In genomic region chrX:99975250-99975984, GRCm38 (mm10) we compare ENCODE assay signal across 8 mouse cellular contexts. TPM values are rescaled to one million over a fixed set of nuclear protein-coding genes. Genes with fewer than 3 reads are reported as not detected.
DNase-seq lines count a peak whose midpoint lies in the region; ATAC-seq and TF ChIP-seq lines count a peak whose summit lies in the region.

Gene Eda, plus strand, starts transcription at chrX:99975606.

- peaks cover 0 to 3% of the 10 kb centered on the region in 2 experiments; a peak in 1 of 4 replicates for H3K4me1 ChIP-seq in MEL (ENCODE audit: control insufficient read depth in 1 of 2, insufficient read depth in 2 of 2, low read length in 2 of 2)
- no peaks in the 10 kb centered on the region for H3K4me1 ChIP-seq in forebrain, embryonic 14.5 days (ENCODE audit: control insufficient read depth, insufficient read depth, low read length)
- no peaks in the 10 kb centered on the region for H3K4me1 ChIP-seq in liver, embryonic 16.5 days (ENCODE audit: control insufficient read depth, low read depth, low read length)
- peaks cover 9% of the 10 kb centered on the region; the same call in 1 of the 2 replicates for H3K4me1 ChIP-seq in neural tube, embryonic 15.5 days

- H3K27me3 ChIP-seq in MEL (ENCODE audit: control insufficient read depth in 1 of 2, insufficient read depth in 2 of 2, low read length in 2 of 2) = no peaks in the 10 kb centered on the region
- 0 out of 2 replicates have a peak, but pooled peaks cover 4% of the 10 kb centered on the region for H3K27me3 ChIP-seq in forebrain, embryonic 14.5 days (replicated peaks; ENCODE audit: control insufficient read depth, insufficient read depth, low read length)
- H3K27me3 ChIP-seq in liver, embryonic 16.5 days (ENCODE audit: control insufficient read depth, insufficient read depth, low read depth, low read length) = peaks cover 4% of the 10 kb centered on the region; the same call in 1 of the 2 replicates
- peaks cover 2% of the 10 kb centered on the region; the same call in 1 of the 2 replicates for H3K27me3 ChIP-seq in neural tube, embryonic 15.5 days (replicated peaks)

- peak; percentile 90 for DNase-seq in MEL (ENCODE audit: low read depth, low spot score)
- peak; percentile 25 for DNase-seq in cerebellum, adult 11-12 months
- DNase-seq in forebrain, embryonic 14.5 days (ENCODE audit: low spot score) = peak; percentile 91
- DNase-seq in heart, postnatal 10 days = peak; percentile 87
- peak; percentile 92 to 95 for DNase-seq in kidney, postnatal 4 days
- peak; percentile 90 for DNase-seq in testis, postnatal 10 days (ENCODE audit: low spot score)

- peak; percentile 98 for ATAC-seq in forebrain, embryonic 14.5 days
- ATAC-seq in liver, embryonic 16.5 days (ENCODE audit: low read depth) = peak; percentile 93
- ATAC-seq in neural tube, embryonic 15.5 days (ENCODE audit: low FRiP score) = peak; percentile 98

- peak within 1 kb of the TSS; percentile 62 to 87 for H3K4me3 ChIP-seq in MEL (ENCODE audit: control insufficient read depth in 1 of 2, insufficient read depth in 1 of 2, low read depth in 2 of 2, low read length in 2 of 2)
- peak within 1 kb of the TSS; percentile 48 for H3K4me3 ChIP-seq in forebrain, embryonic 14.5 days (ENCODE audit: low read depth, low read length)
- peak within 1 kb of the TSS; percentile 62 for H3K4me3 ChIP-seq in liver, embryonic 16.5 days (ENCODE audit: low read depth, low read length)
- H3K4me3 ChIP-seq in neural tube, embryonic 15.5 days (replicated peaks) = peak within 1 kb of the TSS; percentile 53

- TF ChIP-seq CTCF in MEL (IDR thresholded peaks at IDR 0.05 in 2 of 3, conservative IDR thresholded peaks at IDR 0.05 in 1 of 3; ENCODE audit: control insufficient read depth in 1 of 3, insufficient read depth in 1 of 3, low read depth in 2 of 3, low read length in 3 of 3, poor library complexity in 1 of 3, severe bottlenecking in 1 of 3) = no peak

- peak within 1 kb of the TSS; percentile 11 for H3K27ac ChIP-seq in MEL (ENCODE audit: control insufficient read depth, low read depth, low read length)
- no peak within 1 kb of the TSS for H3K27ac ChIP-seq in forebrain, embryonic 14.5 days (ENCODE audit: low read depth, low read length)
- H3K27ac ChIP-seq in liver, embryonic 16.5 days (ENCODE audit: low read length) = no peak within 1 kb of the TSS
- no peak within 1 kb of the TSS for H3K27ac ChIP-seq in neural tube, embryonic 15.5 days (replicated peaks)

- intact Hi-C loops in heart, postnatal 10 days (cut with DNase I) = loop anchor here (5.0 to 10.0 kb wide), 2 partner anchors 98 to 419 kb away; no protein-coding TSS in a partner anchor

- no peak for TF ChIP-seq EP300 in MEL (IDR thresholded peaks at IDR 0.05; ENCODE audit: low read depth in 1 of 2, low read length in 2 of 2)

- H3K36me3 ChIP-seq in MEL (ENCODE audit: control insufficient read depth in 1 of 2, insufficient read depth in 2 of 2, low read length in 2 of 2) = no peaks in the 10 kb centered on the region; a peak in 1 of 4 replicates
- H3K36me3 ChIP-seq in forebrain, embryonic 14.5 days (ENCODE audit: control insufficient read depth, insufficient read depth, low read length) = no peaks in the 10 kb centered on the region
- H3K36me3 ChIP-seq in liver, embryonic 16.5 days (ENCODE audit: control insufficient read depth, insufficient read depth) = no peaks in the 10 kb centered on the region
- no peaks in the 10 kb centered on the region for H3K36me3 ChIP-seq in neural tube, embryonic 15.5 days

- no peaks in the 10 kb centered on the region for H3K9me3 ChIP-seq in MEL (replicated peaks; ENCODE audit: insufficient read depth, low read length)
- H3K9me3 ChIP-seq in forebrain, embryonic 14.5 days (replicated peaks; ENCODE audit: control insufficient read depth, low read length) = no peaks in the 10 kb centered on the region
- H3K9me3 ChIP-seq in liver, embryonic 16.5 days (replicated peaks; ENCODE audit: control insufficient read depth, low read length) = no peaks in the 10 kb centered on the region
- H3K9me3 ChIP-seq in neural tube, embryonic 15.5 days (replicated peaks) = no peaks in the 10 kb centered on the region

- 29% methylated on average over 38 of the region's 49 CpGs for WGBS in forebrain, embryonic 14.5 days
- 14% methylated on average over 35 of the region's 49 CpGs for WGBS in liver, embryonic 16.5 days (ENCODE audit: insufficient replicate concordance)
- 17% methylated on average over 38 of the region's 49 CpGs for WGBS in neural tube, embryonic 15.5 days

- H3K9ac ChIP-seq in MEL (ENCODE audit: control insufficient read depth, low read depth, low read length, poor library complexity, severe bottlenecking) = peak within 1 kb of the TSS; percentile 80
- peak within 1 kb of the TSS; percentile 58; the same call in 1 of the 2 replicates for H3K9ac ChIP-seq in forebrain, embryonic 14.5 days (ENCODE audit: low read length)
- peak within 1 kb of the TSS; percentile 48; the same call in 1 of the 2 replicates for H3K9ac ChIP-seq in liver, embryonic 16.5 days (ENCODE audit: low read depth, low read length)
- peak within 1 kb of the TSS; percentile 51 for H3K9ac ChIP-seq in neural tube, embryonic 15.5 days (replicated peaks)

- peak within 1 kb of the TSS; percentile 77 for H3K4me2 ChIP-seq in forebrain, embryonic 14.5 days (ENCODE audit: low read length)
- H3K4me2 ChIP-seq in liver, embryonic 16.5 days (ENCODE audit: low read depth, low read length) = peak within 1 kb of the TSS; percentile 68
- peak within 1 kb of the TSS; percentile 84 for H3K4me2 ChIP-seq in neural tube, embryonic 15.5 days

- TF ChIP-seq RAD21 in MEL (IDR thresholded peaks at IDR 0.05; ENCODE audit: low read depth, low read length) = no peak

- H3K79me2 ChIP-seq in MEL (ENCODE audit: control insufficient read depth, insufficient read depth, low read length, poor library complexity) = no peaks in the 10 kb centered on the region; the same call in 1 of the 2 replicates

- peak; percentile 25 to 38; a peak in 1 of 4 replicates for TF ChIP-seq POLR2A in MEL (IDR thresholded peaks at IDR 0.05; ENCODE audit: control insufficient read depth in 1 of 2, insufficient read depth in 1 of 2, low read depth in 1 of 2, low read length in 2 of 2, poor library complexity in 1 of 2)

TF ChIP-seq in MEL, 35 proteins besides CTCF, POLR2A, EP300 and RAD21:
- TF ChIP-seq TCF12 (IDR thresholded peaks at IDR 0.05; ENCODE audit: low read depth, low read length) (no peak), HCFC1 (IDR thresholded peaks at IDR 0.05; ENCODE audit: low read depth, low read length) (no peak; the same call in 1 of the 2 replicates), NRF1 (IDR thresholded peaks at IDR 0.05; ENCODE audit: insufficient read depth, low read depth, low read length, poor library complexity, severe bottlenecking) (0 out of 2 replicates have a peak, but pooled peaks have one; percentile 25), ZNF384 (IDR thresholded peaks at IDR 0.05; ENCODE audit: low read depth, low read length) (no peak), SIN3A (IDR thresholded peaks at IDR 0.05; ENCODE audit: low read length) (0 out of 2 replicates have a peak, but pooled peaks have one; percentile 36), NELFE (IDR thresholded peaks at IDR 0.05; ENCODE audit: low read depth, low read length) (peak; percentile 39), MXI1 (IDR thresholded peaks at IDR 0.05; ENCODE audit: low read depth, low read length) (peak; percentile 29), MAZ (IDR thresholded peaks at IDR 0.05; ENCODE audit: low read depth, low read length) (peak; percentile 69; the same call in 1 of the 2 replicates), GABPA (IDR thresholded peaks at IDR 0.05; ENCODE audit: low read depth, low read length) (no peak)

RNA-seq across cellular contexts. Expression of gene Eda, which starts in this region (rescaled TPM):
- total RNA-seq in MEL (2012; rRNA removed) = 1.7 and 2.0 TPM in 2 replicates
- 1 to 10 TPM in 1 of 2 experiments, not detected in 1; 3.6 TPM for polyA plus RNA-seq in MEL (2012; ENCODE audit: insufficient read depth in 1 of 2, insufficient read length in 2 of 2, low read depth in 1 of 2, low replicate concordance in 2 of 2, missing spikeins in 1 of 2)
- polyA plus RNA-seq in forebrain, embryonic 14.5 days (2014; fragmentation: Nextera tagmentation; extraction: Ambion mirVana) = 1.3 and 1.4 TPM in 2 replicates
- 1 to 10 TPM; 4.7 to 5.6 TPM for total RNA-seq in heart, postnatal 10 days (2021)
- 0.70 and 0.87 TPM in 2 replicates for polyA plus RNA-seq in liver, embryonic 16.5 days (2015; fragmentation: Nextera tagmentation; extraction: Ambion mirVana)
- 1.8 TPM in 2 replicates for polyA plus RNA-seq in neural tube, embryonic 15.5 days (2015; fragmentation: Nextera tagmentation; extraction: Ambion mirVana)

Comparison
In these comparisons a context has a peak if more than half of its experiments do, and no peak if none do; other contexts are left out.
1. Peak in ATAC-seq, H3K4me3 ChIP-seq, H3K9ac ChIP-seq and H3K4me2 ChIP-seq in liver, embryonic 16.5 days; RNA of the gene not detected or under 1 TPM.
2. DNase-seq: peak in every context shown above with its lines; median percentile 94 in kidney, postnatal 4 days; 91 in forebrain, embryonic 14.5 days; 90 in MEL; 90 in testis, postnatal 10 days; 87 in heart, postnatal 10 days; 25 in cerebellum, adult 11-12 months.